Mouse (Mus musculus): ENCODE results near the gene Ccs. TPM values are rescaled to one million over a fixed set of nuclear protein-coding genes. Genes with fewer than 3 reads are reported as not detected.

The Ccs gene
- polyA plus RNA-seq, 1 experiment from 2014 or later, result 51.2 TPM

Other genes starting within 250 kb of the Ccs start
- 6.5 and 6.8 TPM in 2 replicates for gene Lrfn4, start 223.7 kb downstream of the Ccs start, polyA plus RNA-seq (2015; fragmentation: Nextera tagmentation; extraction: Ambion mirVana)
- gene Rce1, start 213.7 kb downstream of the Ccs start, polyA plus RNA-seq (2015; fragmentation: Nextera tagmentation; extraction: Ambion mirVana), result 73.5 and 74.4 TPM in 2 replicates
- gene Gm960, start 140.7 kb downstream of the Ccs start, polyA plus RNA-seq (2015; fragmentation: Nextera tagmentation; extraction: Ambion mirVana), result 2.2 and 3.1 TPM in 2 replicates
- gene Sptbn2, start 128.2 kb downstream of the Ccs start, polyA plus RNA-seq (2015; fragmentation: Nextera tagmentation; extraction: Ambion mirVana), result 1.1 and 1.4 TPM in 2 replicates
- 60.8 and 62.7 TPM in 2 replicates for gene Rbm4b, start 82.8 kb downstream of the Ccs start, polyA plus RNA-seq (2015; fragmentation: Nextera tagmentation; extraction: Ambion mirVana)
- gene Rbm4, start 45.4 kb downstream of the Ccs start, polyA plus RNA-seq (2015; fragmentation: Nextera tagmentation; extraction: Ambion mirVana), result 57.6 and 64.1 TPM in 2 replicates
- gene Gm21992, start 27.7 kb downstream of the Ccs start, polyA plus RNA-seq (2015; fragmentation: Nextera tagmentation; extraction: Ambion mirVana), result 21.3 and 32.8 TPM in 2 replicates
- 91.3 and 95.3 TPM in 2 replicates for gene Rbm14, start 27.7 kb downstream of the Ccs start, polyA plus RNA-seq (2015; fragmentation: Nextera tagmentation; extraction: Ambion mirVana)
- gene Ccdc87, start within 50 bp of the Ccs start, polyA plus RNA-seq (2015; fragmentation: Nextera tagmentation; extraction: Ambion mirVana), result 0.20 and 0.33 TPM in 2 replicates
- 21.8 and 25.3 TPM in 2 replicates for gene Ctsf, start 15.8 kb upstream of the Ccs start, polyA plus RNA-seq (2015; fragmentation: Nextera tagmentation; extraction: Ambion mirVana)
- gene Actn3, start 38.6 kb upstream of the Ccs start, polyA plus RNA-seq (2015; fragmentation: Nextera tagmentation; extraction: Ambion mirVana), result 1.6 and 3.6 TPM in 2 replicates
- 10.0 and 10.6 TPM in 2 replicates for gene Zdhhc24, start 39.3 kb upstream of the Ccs start, polyA plus RNA-seq (2015; fragmentation: Nextera tagmentation; extraction: Ambion mirVana)
- 5.7 and 6.3 TPM in 2 replicates for gene Bbs1, start 67.3 kb upstream of the Ccs start, polyA plus RNA-seq (2015; fragmentation: Nextera tagmentation; extraction: Ambion mirVana)
- 94.4 and 104 TPM in 2 replicates for gene Dpp3, start 89.0 kb upstream of the Ccs start, polyA plus RNA-seq (2015; fragmentation: Nextera tagmentation; extraction: Ambion mirVana)
- 1.5 and 2.0 TPM in 2 replicates for gene Peli3, start 103.8 kb upstream of the Ccs start, polyA plus RNA-seq (2015; fragmentation: Nextera tagmentation; extraction: Ambion mirVana)
- gene Mrpl11, start 122.8 kb upstream of the Ccs start, polyA plus RNA-seq (2015; fragmentation: Nextera tagmentation; extraction: Ambion mirVana), result 99.4 and 101 TPM in 2 replicates
- 0.06 and 0.13 TPM in 2 replicates for gene Npas4, start 151.0 kb upstream of the Ccs start, polyA plus RNA-seq (2015; fragmentation: Nextera tagmentation; extraction: Ambion mirVana)
- 2.7 and 4.1 TPM in 2 replicates for gene Slc29a2, start 184.5 kb upstream of the Ccs start, polyA plus RNA-seq (2015; fragmentation: Nextera tagmentation; extraction: Ambion mirVana)
- gene B4gat1, start 199.5 kb upstream of the Ccs start, polyA plus RNA-seq (2015; fragmentation: Nextera tagmentation; extraction: Ambion mirVana), result 53.0 and 53.8 TPM in 2 replicates
- gene AC124502.3, start 199.6 kb upstream of the Ccs start, polyA plus RNA-seq (2015; fragmentation: Nextera tagmentation; extraction: Ambion mirVana), result 2.2 and 2.4 TPM in 2 replicates
- gene Brms1, start 202.0 kb upstream of the Ccs start, polyA plus RNA-seq (2015; fragmentation: Nextera tagmentation; extraction: Ambion mirVana), result 47.4 and 51.4 TPM in 2 replicates
- 2.7 and 2.9 TPM in 2 replicates for gene Rin1, start 211.1 kb upstream of the Ccs start, polyA plus RNA-seq (2015; fragmentation: Nextera tagmentation; extraction: Ambion mirVana)
- 71.7 and 72.4 TPM in 2 replicates for gene Cd248, start 228.7 kb upstream of the Ccs start, polyA plus RNA-seq (2015; fragmentation: Nextera tagmentation; extraction: Ambion mirVana)
- 3.4 and 4.6 TPM in 2 replicates for gene Tmem151a, start 246.2 kb upstream of the Ccs start, polyA plus RNA-seq (2015; fragmentation: Nextera tagmentation; extraction: Ambion mirVana)
- gene Yif1a, start 249.2 kb upstream of the Ccs start, polyA plus RNA-seq (2015; fragmentation: Nextera tagmentation; extraction: Ambion mirVana), result 94.5 and 96.8 TPM in 2 replicates